Mouse (Mus musculus): ENCODE results near the gene Bst1. TPM values are rescaled to one million over a fixed set of nuclear protein-coding genes. Genes with fewer than 3 reads are reported as not detected.
A peak's percentile ranks its signal among the peaks of the same experiment; 100 is the strongest.

The Bst1 gene
- polyA plus RNA-seq, 1 experiment: 2.0 TPM

GRCm38 (mm10) chr5:43868253-43868652 lies 49.6 kb downstream of the Bst1 start, which contains the start of gene Cd38:
Cd38 (plus strand) TSS chr5:43868553.
- Histone ChIP-seq H3K36me3 (replicated peaks; ENCODE audit: low read length) (peaks cover 2% of the 10 kb centered on the region), H3K27me3 (replicated peaks) (no peaks in the 10 kb centered on the region), H3K4me3 (replicated peaks) (peak within 1 kb of the TSS; percentile 93), H3K4me1 (peaks cover 87% of the 10 kb centered on the region), H3K9me3 (no peaks in the 10 kb centered on the region)
- TF ChIP-seq GATA1 (IDR thresholded peaks at IDR 0.05; ENCODE audit: borderline replicate concordance, low read length) (no peak), FLI1 (IDR thresholded peaks at IDR 0.05; ENCODE audit: low read length) (no peak)

- Histone ChIP-seq H3K36me3 (replicated peaks; ENCODE audit: low read length) (peaks cover 7% of the 10 kb centered on the region), H3K27me3 (replicated peaks) (no peaks in the 10 kb centered on the region), H3K4me1 (peaks cover 86% of the 10 kb centered on the region), H3K4me3 (replicated peaks) (peak overlapping the region; percentile 93), H3K9me3 (no peaks in the 10 kb centered on the region)
- no peak for TF ChIP-seq GATA1 (IDR thresholded peaks at IDR 0.05; ENCODE audit: borderline replicate concordance, low read length)
- TF ChIP-seq FLI1 (IDR thresholded peaks at IDR 0.05; ENCODE audit: low read length): no peak
Measured at GRCm38 (mm10) chr5:43868711-43869600, 50.3 kb downstream of the Bst1 start.

GRCm38 (mm10) chr5:43871845-43872244 lies 53.2 kb downstream of the Bst1 start:
- peaks cover 15% of the 10 kb centered on the region for H3K36me3 ChIP-seq (replicated peaks; ENCODE audit: low read length)
- H3K9me3 ChIP-seq: peaks cover 6% of the 10 kb centered on the region
- H3K4me1 ChIP-seq: peaks cover 63% of the 10 kb centered on the region
- no peak overlapping the region for H3K4me3 ChIP-seq (replicated peaks)
- H3K27me3 ChIP-seq (replicated peaks): no peaks in the 10 kb centered on the region
- TF ChIP-seq GATA1 (IDR thresholded peaks at IDR 0.05; ENCODE audit: borderline replicate concordance, low read length) (no peak), FLI1 (IDR thresholded peaks at IDR 0.05; ENCODE audit: low read length) (no peak)

DNA sequence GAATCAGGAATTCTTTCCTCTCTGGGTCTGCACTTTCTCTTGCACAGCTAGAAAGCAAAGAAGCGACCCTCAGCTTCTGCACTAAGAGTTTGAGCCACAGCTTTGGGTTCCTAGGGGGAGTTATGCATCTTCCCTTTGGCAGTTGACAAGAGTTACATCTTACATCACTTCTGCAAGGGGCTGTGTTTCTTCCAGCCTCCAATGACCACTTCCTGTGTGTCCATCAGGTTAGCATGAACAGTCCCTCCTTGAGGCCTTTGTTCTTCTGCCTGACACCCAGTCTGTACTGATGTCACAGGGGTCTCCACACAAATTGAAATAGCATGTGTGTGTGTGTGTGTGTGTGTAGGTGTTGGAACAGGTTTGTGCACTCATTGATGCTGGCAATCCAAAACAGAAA lies 54.0 kb downstream of the Bst1 start:
- TF ChIP-seq FLI1 (IDR thresholded peaks at IDR 0.05; ENCODE audit: low read length) (no peak), GATA1 (IDR thresholded peaks at IDR 0.05; ENCODE audit: borderline replicate concordance, low read length) (no peak)

DNA sequence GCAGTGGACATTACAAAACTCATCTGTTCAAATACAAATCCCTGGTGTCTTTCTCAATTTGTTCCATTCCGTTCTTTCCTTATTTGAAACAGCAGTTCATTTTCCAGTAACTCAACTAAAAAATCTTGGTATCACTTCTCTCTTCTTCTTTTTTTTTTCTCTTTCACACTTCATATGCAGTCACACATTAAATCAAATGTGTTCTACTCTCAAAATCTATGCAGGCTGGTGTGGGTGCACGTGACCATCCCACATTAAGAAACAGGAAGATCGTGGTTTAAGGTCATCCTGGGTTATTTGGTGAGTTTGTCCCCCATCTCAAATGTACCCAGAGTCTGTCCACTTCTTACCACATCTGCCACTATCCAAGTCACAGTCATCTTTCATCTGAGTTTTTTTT lies 63.3 kb downstream of the Bst1 start:
- Histone ChIP-seq H3K4me3 (replicated peaks) (no peak overlapping the region), H3K4me1 (peaks cover 20% of the 10 kb centered on the region), H3K9me3 (no peaks in the 10 kb centered on the region), H3K36me3 (replicated peaks; ENCODE audit: low read length) (peaks cover 7% of the 10 kb centered on the region), H3K27me3 (replicated peaks) (no peaks in the 10 kb centered on the region)
- TF ChIP-seq GATA1 (IDR thresholded peaks at IDR 0.05; ENCODE audit: borderline replicate concordance, low read length): no peak
- no peak for TF ChIP-seq FLI1 (IDR thresholded peaks at IDR 0.05; ENCODE audit: low read length)

More for the DNA sequence above, 54.0 kb downstream of the Bst1 start:
- H3K4me3 ChIP-seq (replicated peaks): no peak overlapping the region
- peaks cover 58% of the 10 kb centered on the region for H3K4me1 ChIP-seq
- peaks cover 6% of the 10 kb centered on the region for H3K9me3 ChIP-seq
- H3K36me3 ChIP-seq (replicated peaks; ENCODE audit: low read length): peaks cover 15% of the 10 kb centered on the region
- no peaks in the 10 kb centered on the region for H3K27me3 ChIP-seq (replicated peaks)

DNA sequence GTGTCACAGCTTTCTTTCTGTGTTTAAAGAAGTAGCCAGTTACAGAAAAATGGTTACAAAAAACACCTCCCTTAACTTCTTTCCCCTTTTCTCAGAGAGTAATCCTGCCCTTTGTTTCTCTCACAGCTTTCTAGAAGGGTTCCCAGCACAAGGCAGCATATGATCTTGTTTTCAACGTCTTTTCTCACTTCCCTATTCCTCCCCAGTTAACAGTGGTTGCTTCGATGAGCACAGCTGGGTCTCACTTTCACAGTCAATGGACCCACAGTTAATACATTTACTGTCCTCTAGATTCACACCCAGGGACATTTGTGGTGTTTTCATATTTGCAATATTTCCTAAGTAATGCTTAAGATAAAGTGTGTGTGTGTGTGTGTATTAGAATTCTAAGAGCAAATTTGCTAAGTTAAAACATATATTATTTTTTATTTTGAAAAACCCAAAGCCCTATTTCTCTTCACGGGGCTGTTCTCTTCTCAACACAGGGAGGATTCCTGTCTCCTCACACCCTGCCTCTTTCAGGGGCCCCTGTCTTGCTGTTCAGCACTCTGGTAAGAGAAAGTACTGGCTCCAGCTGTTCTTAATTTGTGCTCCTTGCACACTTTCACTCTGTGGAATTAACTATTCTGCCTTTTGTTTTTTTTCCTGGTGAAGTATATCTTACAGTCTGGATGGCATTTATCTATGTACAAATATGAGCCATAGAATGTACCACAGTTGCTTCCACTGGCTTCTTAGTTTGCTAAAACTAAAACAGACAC lies 66.6 kb downstream of the Bst1 start:
- no peaks in the 10 kb centered on the region for H3K27me3 ChIP-seq (replicated peaks)
- TF ChIP-seq GATA1 (IDR thresholded peaks at IDR 0.05; ENCODE audit: borderline replicate concordance, low read length) (no peak), FLI1 (IDR thresholded peaks at IDR 0.05; ENCODE audit: low read length) (no peak)
- H3K36me3 ChIP-seq (replicated peaks; ENCODE audit: low read length): peaks cover 11% of the 10 kb centered on the region
- H3K9me3 ChIP-seq: no peaks in the 10 kb centered on the region
- peaks cover 24% of the 10 kb centered on the region for H3K4me1 ChIP-seq
- H3K4me3 ChIP-seq (replicated peaks): no peak overlapping the region

DNA sequence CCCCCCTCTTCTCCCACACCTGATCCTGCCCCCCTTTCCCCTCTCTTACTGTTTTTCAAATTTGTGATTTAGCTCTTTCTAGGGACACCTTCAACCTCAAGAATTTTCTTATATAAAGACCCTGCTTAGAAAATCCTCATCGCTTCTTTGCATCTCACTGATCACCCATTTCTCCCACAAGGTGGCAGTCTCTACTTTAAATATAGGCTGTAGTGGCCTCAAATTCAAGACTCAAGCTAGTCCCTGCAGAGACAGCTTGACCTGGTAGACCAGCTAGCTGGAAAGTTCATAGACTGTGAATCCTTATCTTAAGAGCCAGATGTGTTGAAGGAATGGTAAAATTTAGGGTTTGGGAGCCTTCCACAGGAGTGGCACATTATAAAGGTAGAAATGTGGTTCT lies 73.7 kb downstream of the Bst1 start:
- H3K4me3 ChIP-seq (replicated peaks): no peak overlapping the region
- no peak for TF ChIP-seq FLI1 (IDR thresholded peaks at IDR 0.05; ENCODE audit: low read length)
- no peak for TF ChIP-seq GATA1 (IDR thresholded peaks at IDR 0.05; ENCODE audit: borderline replicate concordance, low read length)
- H3K9me3 ChIP-seq: no peaks in the 10 kb centered on the region
- peaks cover 28% of the 10 kb centered on the region for H3K4me1 ChIP-seq
- no peaks in the 10 kb centered on the region for H3K27me3 ChIP-seq (replicated peaks)
- peaks cover 4% of the 10 kb centered on the region for H3K36me3 ChIP-seq (replicated peaks; ENCODE audit: low read length)

Other genes starting within 250 kb of the Bst1 start
- not detected in 2 replicates for gene Cc2d2a, start 156.5 kb upstream of the Bst1 start, polyA plus RNA-seq (2012; ENCODE audit: insufficient read depth, low replicate concordance)
- 1.3 TPM in 1 of 2 replicates, not detected in the other for gene Fbxl5, start 2.8 kb downstream of the Bst1 start, polyA plus RNA-seq (2012; ENCODE audit: insufficient read depth, low replicate concordance)
- 1.3 TPM in 1 of 2 replicates, not detected in the other for gene Cd38, start 49.7 kb downstream of the Bst1 start, polyA plus RNA-seq (2012; ENCODE audit: insufficient read depth, low replicate concordance)
- 0.30 TPM in 1 of 2 replicates, not detected in the other for gene Gm7879, start 94.3 kb downstream of the Bst1 start, polyA plus RNA-seq (2012; ENCODE audit: insufficient read depth, low replicate concordance)
- not detected in 2 replicates for gene Fgfbp1, start 162.9 kb downstream of the Bst1 start, polyA plus RNA-seq (2012; ENCODE audit: insufficient read depth, low replicate concordance)